Mouse (Mus musculus) CH12.LX (cell line): ENCODE measurements around the gene B3gat3. TPM values are rescaled to one million over a fixed set of nuclear protein-coding genes. Genes with fewer than 3 reads are reported as not detected.

Source experiments
- DNase-seq: peaks from one replicate; pipeline ENCODE4 v3.0.0-alpha.2; 2013; ENCODE audit errors: extremely low read depth
- H3K27ac ChIP-seq: 2 replicates; pipeline ENCODE4 v1.5.1; 2012; ENCODE audit warnings: low read depth, mild to moderate bottlenecking, control low read depth, moderate library complexity; ENCODE audit not compliant: insufficient read depth
- H3K27me3 ChIP-seq: replicated peaks from 2 replicates; pipeline ENCODE3; 2012; ENCODE audit warnings: inconsistent platforms
- H3K36me3 ChIP-seq, 2 experiments: replicated peaks in 1 of 2; 2 replicates each; pipeline versions ENCODE3 to v1.6.1; 2012; ENCODE audit warnings: inconsistent platforms in 1 of 2, low read length in 1 of 2, mild to moderate bottlenecking in 1 of 2, mixed read lengths in 1 of 2, moderate library complexity in 1 of 2; ENCODE audit not compliant: control insufficient read depth in 1 of 2, insufficient read depth in 1 of 2
- H3K4me1 ChIP-seq, 2 experiments: 2 replicates each; pipeline ENCODE4 v1.6.1; 2012; ENCODE audit warnings: inconsistent platforms in 1 of 2, moderate library complexity in 1 of 2; ENCODE audit not compliant: insufficient read depth in 2 of 2, control insufficient read depth in 1 of 2
- H3K4me2 ChIP-seq: 2 replicates; pipeline ENCODE4 v1.6.1; 2012; ENCODE audit warnings: low read depth, mild to moderate bottlenecking, control low read depth; ENCODE audit not compliant: poor library complexity, insufficient read depth, severe bottlenecking
- H3K4me3 ChIP-seq, 3 experiments: fragments of 150-350 bp in 1 of 3; sonication (generic) in 1 of 3; replicated peaks in 1 of 3; 2 replicates each; pipeline versions ENCODE3 to v1.5.1; 2011 to 2012; ENCODE audit warnings: low read depth in 2 of 3, low read length in 2 of 3, mild to moderate bottlenecking in 2 of 3, moderate library complexity in 2 of 3, control low read depth in 1 of 3, improper control_type of control experiment in 1 of 3, inconsistent platforms in 1 of 3, mixed read lengths in 1 of 3; ENCODE audit not compliant: poor library complexity in 1 of 3
- H3K79me2 ChIP-seq: replicated peaks from 2 replicates; pipeline ENCODE4 v1.6.1; 2012; ENCODE audit warnings: mild to moderate bottlenecking, moderate library complexity; ENCODE audit not compliant: control insufficient read depth, poor library complexity, insufficient read depth, severe bottlenecking; ENCODE audit errors: extremely low read depth
- H3K9ac ChIP-seq: 2 replicates; pipeline ENCODE4 v1.6.1; 2012; ENCODE audit warnings: low read depth, mild to moderate bottlenecking, control low read depth, moderate library complexity; ENCODE audit not compliant: insufficient read depth
- H3K9me3 ChIP-seq: replicated peaks from 2 replicates; pipeline ENCODE3; 2012; ENCODE audit warnings: low read length, inconsistent platforms, mixed read lengths
- CHD1 ChIP-seq: IDR thresholded peaks from 2 replicates; pipeline ENCODE4 v1.6.1; 2012; ENCODE audit warnings: low read depth, low read length, improper control_type of control experiment, inconsistent platforms
- CHD2 ChIP-seq: IDR thresholded peaks from 2 replicates; pipeline ENCODE4 v1.6.1; 2011; ENCODE audit warnings: low read length, improper control_type of control experiment
- ETS1 ChIP-seq: conservative IDR thresholded peaks from 2 replicates; pipeline ENCODE4 v1.6.1; 2012; ENCODE audit warnings: low read depth, mild to moderate bottlenecking, inconsistent platforms, low read length, improper control_type of control experiment, moderate library complexity
- HCFC1 ChIP-seq: IDR thresholded peaks from 2 replicates; pipeline ENCODE4 v1.6.1; 2012; ENCODE audit warnings: low read depth, mild to moderate bottlenecking, inconsistent platforms, low read length, improper control_type of control experiment
- JUN ChIP-seq: IDR thresholded peaks from 2 replicates; pipeline ENCODE4 v1.6.1; 2011; ENCODE audit warnings: low read depth, mild to moderate bottlenecking, low read length, improper control_type of control experiment, moderate library complexity; ENCODE audit not compliant: insufficient read depth
- MAZ ChIP-seq: IDR thresholded peaks from 2 replicates; pipeline ENCODE4 v1.6.1; 2012; ENCODE audit warnings: low read depth, mild to moderate bottlenecking, inconsistent platforms, low read length, improper control_type of control experiment, moderate library complexity
- MEF2A ChIP-seq: IDR thresholded peaks from 2 replicates; pipeline ENCODE4 v1.6.1; 2014; ENCODE audit warnings: low read depth, mild to moderate bottlenecking, inconsistent platforms, low read length, improper control_type of control experiment, borderline replicate concordance
- NRF1 ChIP-seq: IDR thresholded peaks from 2 replicates; pipeline ENCODE4 v1.6.1; 2014; ENCODE audit warnings: low read depth, mild to moderate bottlenecking, inconsistent platforms, low read length, improper control_type of control experiment, moderate library complexity
- POLR2A ChIP-seq: IDR thresholded peaks from 2 replicates; pipeline ENCODE4 v1.6.1; 2011; ENCODE audit warnings: low read depth, mild to moderate bottlenecking, improper control_type of control experiment, low read length
- RAD21 ChIP-seq: IDR thresholded peaks from 2 replicates; pipeline ENCODE4 v1.6.1; 2011; ENCODE audit warnings: low read depth, mild to moderate bottlenecking, low read length, improper control_type of control experiment, moderate library complexity
- RCOR1 ChIP-seq: conservative IDR thresholded peaks from 2 replicates; pipeline ENCODE4 v1.6.1; 2012; ENCODE audit warnings: low read depth, mild to moderate bottlenecking, inconsistent platforms, low read length, improper control_type of control experiment
- USF2 ChIP-seq: conservative IDR thresholded peaks from 2 replicates; pipeline ENCODE4 v1.6.1; 2011; ENCODE audit warnings: low read depth, low read length, improper control_type of control experiment
- ZC3H11A ChIP-seq: IDR thresholded peaks from 2 replicates; pipeline ENCODE4 v1.6.1; 2012; ENCODE audit warnings: low read depth, mild to moderate bottlenecking, inconsistent platforms, low read length, improper control_type of control experiment
- ZKSCAN1 ChIP-seq: IDR thresholded peaks from 2 replicates; pipeline ENCODE4 v1.6.1; 2012; ENCODE audit warnings: low read depth, inconsistent platforms, low read length, improper control_type of control experiment, borderline replicate concordance
- ZMIZ1 ChIP-seq: IDR thresholded peaks from 2 replicates; pipeline ENCODE4 v1.6.1; 2012; ENCODE audit warnings: low read depth, mild to moderate bottlenecking, inconsistent platforms, low read length, improper control_type of control experiment
- dilution Hi-C: fragments of 300-500 bp; cut with MboI; formaldehyde crosslinking; loops from 2 replicates; pipeline ENCODE4 v1.14.3; 2020; ENCODE audit warnings: low sequenced_read_pairs; ENCODE audit not compliant: extremely low pct_unique_long_range_greater_than_20kb, extremely low pct_ligation_motif_present
- in situ Hi-C: fragments of 300-500 bp; cut with MboI; formaldehyde crosslinking; loops from 3 replicates; pipeline ENCODE4 v1.14.3; 2019; ENCODE audit warnings: low sequenced_read_pairs, low pct_ligation_motif_present, low pct_unique_long_range_greater_than_20kb, mixed read lengths
- polyA plus RNA-seq: library from polyadenylated mRNA; unstranded; fragments of >175 nt; gene quantifications from 2 replicates; pipeline ENCODE4 v1.2.1, GENCODE M21; 2012; ENCODE audit warnings: low read depth; ENCODE audit not compliant: insufficient read length
- total RNA-seq, 2 experiments: library from RNA; depleted of rRNA; stranded (reverse); fragments of 300-350 nt in 1 of 2; fragments of >200 nt in 1 of 2; gene quantifications; 2 replicates each; pipeline ENCODE4 v1.2.3; 2012 to 2014

The B3gat3 gene
- total and polyA plus RNA-seq, 3 experiments, result 17.8 to 54.8 (median 33.0) TPM

GRCm38 (mm10) chr19:8927891-8928525, 7.8 kb downstream of the B3gat3 start:
- in situ Hi-C loops (no loop called here), dilution Hi-C loops (no loop called here)
- Histone ChIP-seq H3K36me3 (peaks cover 30 to 68% of the 10 kb centered on the region in 2 experiments), H3K9me3 (no peaks in the 10 kb centered on the region), H3K79me2 (peaks cover 6% of the 10 kb centered on the region), H3K9ac (no peak overlapping the region), H3K4me1 (peaks cover 12 to 32% of the 10 kb centered on the region in 2 experiments; a peak in 3 of 4 replicates), H3K4me2 (no peak overlapping the region), H3K27ac (no peak overlapping the region; the same call in 1 of the 2 replicates), H3K4me3 (no peak overlapping the region), H3K27me3 (no peaks in the 10 kb centered on the region)
- TF ChIP-seq MEF2A (no peak), ZKSCAN1 (no peak), CHD2 (no peak), USF2 (no peak), POLR2A (no peak), CHD1 (no peak), ETS1 (no peak), MAZ (no peak), HCFC1 (no peak)
- DNase-seq, result no peak

- TF ChIP-seq NRF1 (no peak), RAD21 (no peak), RCOR1 (no peak), JUN (no peak), MEF2A (no peak), ZMIZ1 (no peak), ZC3H11A (no peak)
- no peak for DNase-seq
- Histone ChIP-seq H3K79me2 (peaks cover 6% of the 10 kb centered on the region), H3K4me2 (peak overlapping the region; percentile 18), H3K9ac (0 out of 2 replicates have a peak overlapping the region, but pooled peaks have one; percentile 83), H3K27me3 (no peaks in the 10 kb centered on the region), H3K36me3 (peaks cover 37 to 69% of the 10 kb centered on the region in 2 experiments), H3K27ac (peak overlapping the region; percentile 48), H3K4me3 (peak overlapping the region; percentile 80 to 93 (median 89)), H3K9me3 (no peaks in the 10 kb centered on the region), H3K4me1 (peaks cover 12 to 31% of the 10 kb centered on the region in 2 experiments; a peak in 3 of 4 replicates)
- in situ Hi-C loops, result no loop called here
- dilution Hi-C loops, result no loop called here
Observed at GRCm38 (mm10) chr19:8928689-8929223, 8.6 kb downstream of the B3gat3 start.
